Mouse (Mus musculus) cerebellum, adult 2 months (tissue): ENCODE measurements around the gene Arrdc2. TPM values are rescaled to one million over a fixed set of nuclear protein-coding genes. Genes with fewer than 3 reads are reported as not detected.

Experiments used
- DNase-seq, 2 experiments: peaks; one replicate each; pipeline ENCODE4 v3.0.0; 2021
- H3K27ac ChIP-seq: fragments of 200-500 bp; 2 replicates; pipeline ENCODE4 v1.5.1; 2012; ENCODE audit warnings: low read length, control low read depth, inconsistent platforms; ENCODE audit not compliant: insufficient read depth
- H3K27me3 ChIP-seq: fragments of 200-500 bp; 2 replicates; pipeline ENCODE4 v1.6.1; 2012; ENCODE audit warnings: inconsistent platforms, mild to moderate bottlenecking, low read length, moderate library complexity; ENCODE audit not compliant: control insufficient read depth, insufficient read depth
- H3K4me1 ChIP-seq: fragments of 200-500 bp; 2 replicates; pipeline ENCODE4 v1.6.1; 2011; ENCODE audit warnings: low read length; ENCODE audit not compliant: control insufficient read depth, insufficient read depth
- H3K4me3 ChIP-seq: fragments of 200-500 bp; replicated peaks from 2 replicates; pipeline ENCODE3; 2011; ENCODE audit warnings: mild to moderate bottlenecking, low read depth, low read length, control low read depth; ENCODE audit not compliant: insufficient read depth
- CTCF ChIP-seq: fragments of 200-500 bp; IDR thresholded peaks from 2 replicates; pipeline ENCODE4 v1.5.1; 2011; ENCODE audit warnings: low read depth, mild to moderate bottlenecking, control low read depth, low read length, moderate library complexity, borderline replicate concordance; ENCODE audit not compliant: insufficient read depth
- POLR2A ChIP-seq: fragments of 200-500 bp; IDR thresholded peaks from 2 replicates; pipeline ENCODE4 v1.6.1; 2011; ENCODE audit warnings: low read length, control low read depth, borderline replicate concordance; ENCODE audit not compliant: insufficient read depth
- WGBS: fragments of 180-500 bp; shearing (Covaris S2); methylation state at CpG from one replicate; pipeline ENCODE4 v1.1.7; 2018; 5-methylcytosine and 5-hydroxymethylcytosine counted together
- polyA plus RNA-seq: library from polyadenylated mRNA; depleted of rRNA; stranded (reverse); fragments of >200 nt; gene quantifications from 2 replicates; pipeline ENCODE4 v1.2.3, GENCODE M21; 2012

The Arrdc2 gene
- polyA plus RNA-seq, 1 experiment = 34.0 TPM

DNA sequence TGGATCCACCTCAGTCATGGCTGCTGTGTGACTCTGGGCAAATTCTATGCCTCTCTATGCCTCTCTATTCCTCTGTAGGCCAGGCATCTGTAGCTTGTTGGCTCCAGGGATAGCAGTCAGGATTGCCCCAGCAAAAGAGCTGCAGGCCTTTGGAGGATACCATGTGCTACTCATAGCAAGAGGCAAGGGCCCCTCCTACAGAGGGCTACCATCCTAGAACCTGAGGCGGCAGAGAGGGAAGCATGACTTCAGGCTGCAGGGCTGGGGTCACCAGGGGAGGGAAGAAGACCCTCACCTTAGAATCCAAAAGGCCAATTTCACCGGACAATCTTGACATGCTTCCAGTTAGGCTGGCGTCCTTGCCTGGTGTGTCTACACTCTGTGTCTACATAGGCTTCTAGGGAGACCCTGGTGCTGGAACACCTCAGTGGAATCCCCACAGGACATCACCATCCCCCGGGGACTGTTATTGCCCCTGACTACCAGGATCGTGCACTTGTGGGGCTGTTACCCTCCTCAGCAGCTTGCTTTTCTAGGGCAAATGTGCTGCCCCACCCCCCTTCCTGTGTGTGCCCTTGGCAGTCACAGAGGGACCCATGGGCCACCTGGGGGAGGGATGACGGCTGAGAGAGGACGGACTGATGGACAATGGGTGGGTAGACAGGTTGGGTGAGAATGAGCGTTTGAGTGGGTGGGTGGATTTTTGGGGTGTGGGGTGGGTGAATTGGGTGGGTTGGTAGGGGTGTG is 30.4 kb downstream of the Arrdc2 start:
- 77% methylated on average over 8 of the region's 8 CpGs for WGBS
- peaks cover under 1% of the 10 kb centered on the region; the same call in 1 of the 2 replicates for H3K27me3 ChIP-seq
- H3K4me1 ChIP-seq = 0 out of 2 replicates have a peak, but pooled peaks cover 2% of the 10 kb centered on the region
- TF ChIP-seq CTCF (no peak), POLR2A (no peak)
- H3K27ac ChIP-seq = no peak overlapping the region
- no peak overlapping the region for H3K4me3 ChIP-seq
- DNase-seq = no peak

DNA sequence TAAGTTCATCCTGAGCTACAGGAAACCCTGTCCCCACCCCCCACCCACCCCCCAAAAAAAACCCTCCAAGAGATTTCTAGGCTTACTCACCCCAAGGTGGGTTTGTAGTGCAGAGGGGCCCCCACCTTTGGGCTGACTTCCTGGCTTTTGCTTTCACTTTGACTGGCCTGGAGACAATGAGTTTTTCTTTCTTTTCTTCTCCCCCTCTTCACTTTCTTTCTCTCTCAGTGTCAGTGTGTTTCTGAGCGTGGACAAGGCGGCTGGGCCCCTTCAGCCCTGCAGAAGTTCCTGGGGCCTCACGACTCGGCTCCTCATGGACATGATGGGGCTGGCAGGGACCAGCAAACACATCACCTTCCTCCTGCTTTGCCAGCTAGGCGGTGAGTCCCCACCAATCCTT is 31.3 kb downstream of the Arrdc2 start, which contains the start of gene Il12rb1:
Gene Il12rb1, plus strand, starts transcription at position 211 of the 400 bp plus-strand sequence.
- DNase-seq = no peak
- Histone ChIP-seq H3K27ac (no peak within 1 kb of the TSS), H3K27me3 (peaks cover 2% of the 10 kb centered on the region; the same call in 1 of the 2 replicates), H3K4me1 (peaks cover 4% of the 10 kb centered on the region; the same call in 1 of the 2 replicates), H3K4me3 (no peak within 1 kb of the TSS)
- TF ChIP-seq POLR2A = no peak
- no peak for TF ChIP-seq CTCF
- WGBS = 80% methylated on average over 5 of the region's 5 CpGs

GRCm38 (mm10) chr8:70807304-70807703 is 32.2 kb downstream of the Arrdc2 start:
- peaks cover 2% of the 10 kb centered on the region; the same call in 1 of the 2 replicates for H3K27me3 ChIP-seq
- no peak for DNase-seq
- 57% methylated on average over 1 of the region's 1 CpGs for WGBS
- TF ChIP-seq CTCF (no peak), POLR2A (no peak)
- H3K4me1 ChIP-seq = peaks cover 4% of the 10 kb centered on the region; the same call in 1 of the 2 replicates
- no peak overlapping the region for H3K4me3 ChIP-seq
- peak overlapping the region; percentile 45; the same call in 1 of the 2 replicates for H3K27ac ChIP-seq

- Histone ChIP-seq H3K27ac (peak overlapping the region; percentile 33; the same call in 1 of the 2 replicates), H3K4me3 (no peak overlapping the region), H3K4me1 (peaks cover 4% of the 10 kb centered on the region; the same call in 1 of the 2 replicates), H3K27me3 (peaks cover 2% of the 10 kb centered on the region; the same call in 1 of the 2 replicates)
- TF ChIP-seq CTCF (no peak), POLR2A (no peak)
- WGBS = 95% methylated on average over 4 of the region's 4 CpGs
- DNase-seq = no peak
Measured at GRCm38 (mm10) chr8:70806541-70806940, 33.0 kb downstream of the Arrdc2 start.

DNA sequence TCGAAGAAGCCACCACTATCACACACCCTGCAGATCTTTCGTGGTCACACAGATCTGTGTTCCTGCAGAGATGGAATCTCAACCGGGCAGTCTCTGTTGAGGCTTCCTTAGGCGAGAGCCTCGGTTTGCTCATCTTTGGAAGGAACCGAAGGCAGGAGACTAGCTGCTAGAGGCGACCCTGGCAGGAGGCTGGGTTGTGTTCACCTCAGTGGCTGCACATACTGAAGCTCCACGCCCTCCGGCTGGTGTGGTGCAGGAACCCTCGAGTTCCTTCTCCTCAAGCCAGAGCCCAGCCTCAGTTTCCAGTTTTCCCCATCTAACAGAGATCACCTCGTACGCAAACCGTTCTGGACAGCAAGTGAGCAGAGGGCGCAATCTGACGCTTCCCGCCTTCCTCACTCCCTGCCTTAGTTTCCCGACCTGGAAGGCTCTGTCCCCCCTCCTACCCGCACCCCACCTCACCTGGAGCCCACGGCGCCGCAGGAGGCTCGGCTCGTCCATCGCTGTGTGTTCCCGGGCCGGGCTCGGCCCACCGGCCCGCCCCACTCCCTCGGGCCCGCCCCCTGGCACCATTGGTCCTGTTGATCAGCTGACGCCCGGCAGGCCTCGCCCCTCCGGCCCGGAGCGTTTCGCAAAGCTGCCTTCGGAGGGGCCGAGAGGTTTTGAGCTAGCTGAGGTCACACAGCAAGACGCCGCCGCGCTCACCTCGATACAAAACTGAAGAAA is 34.9 kb downstream of the Arrdc2 start, which contains the start of gene Mast3:
Gene Mast3, minus strand, starts transcription at position 574 of the 726 bp plus-strand sequence.
- Histone ChIP-seq H3K27ac (peak within 1 kb of the TSS; percentile 19; the same call in 1 of the 2 replicates), H3K4me1 (peaks cover 4% of the 10 kb centered on the region; the same call in 1 of the 2 replicates), H3K27me3 (peaks cover 2% of the 10 kb centered on the region; the same call in 1 of the 2 replicates), H3K4me3 (peak within 1 kb of the TSS; percentile 60)
- DNase-seq = peak; percentile 67 to 73
- TF ChIP-seq CTCF = no peak
- WGBS = under 1% methylated on average over 45 of the region's 45 CpGs

DNA sequence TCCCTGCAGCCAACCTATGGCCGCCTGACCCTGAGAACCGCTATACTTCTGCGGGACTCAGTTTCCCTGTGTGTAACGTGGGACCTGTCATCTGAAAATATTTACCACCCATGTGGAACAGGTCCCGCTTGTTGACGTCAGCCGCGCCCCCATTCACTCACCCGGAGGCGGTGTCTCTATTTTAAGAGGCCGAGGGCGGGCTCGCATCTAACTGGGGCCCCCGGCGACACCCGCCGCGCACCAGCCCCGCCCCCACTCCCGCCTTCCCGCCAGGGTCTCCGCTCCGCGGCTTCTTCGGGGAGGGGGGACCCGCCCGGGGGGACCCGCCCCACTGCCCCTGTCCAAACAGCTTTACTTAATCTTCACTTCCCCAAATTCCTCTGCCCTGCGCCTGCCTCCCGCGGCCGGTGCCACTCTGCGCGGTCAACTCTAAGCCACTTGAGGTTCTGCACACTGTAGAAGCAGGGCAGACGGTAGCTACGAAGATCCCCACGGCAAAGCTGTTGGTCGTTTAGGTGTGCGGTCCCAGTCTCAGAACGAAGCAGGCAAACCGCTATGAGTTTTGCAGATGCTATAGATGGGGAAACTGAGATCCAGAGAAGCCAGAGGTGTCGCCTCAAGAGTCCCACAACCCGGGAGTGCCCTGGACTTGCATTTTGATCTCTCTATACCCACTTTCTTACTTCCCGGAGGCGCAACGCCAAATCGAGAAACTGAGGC is 35.6 kb downstream of the Arrdc2 start:
- Histone ChIP-seq H3K4me1 (peaks cover 4% of the 10 kb centered on the region; the same call in 1 of the 2 replicates), H3K4me3 (peak overlapping the region; percentile 60), H3K27ac (peak overlapping the region; percentile 19; the same call in 1 of the 2 replicates), H3K27me3 (peaks cover 2% of the 10 kb centered on the region; the same call in 1 of the 2 replicates)
- WGBS = 3% methylated on average over 47 of the region's 47 CpGs
- no peak for TF ChIP-seq POLR2A
- TF ChIP-seq CTCF = no peak
- no peak for DNase-seq
